Mouse (Mus musculus) neural tube, embryonic 11.5 days (tissue): ENCODE data around the gene Arhgap35. TPM values are rescaled to one million over a fixed set of nuclear protein-coding genes. Genes with fewer than 3 reads are reported as not detected.

Experiments
- ATAC-seq: fragments of 200-750 bp; cut with Nextera tagmentation; 2 replicates; pipeline ENCODE4 v1.8.0; 2017; ENCODE audit warnings: moderate number of reproducible peaks, mild to moderate bottlenecking, moderate TSS enrichment, moderate library complexity; ENCODE audit not compliant: insufficient read depth, low FRiP score, low TSS enrichment
- DNase-seq: peaks from one replicate; pipeline ENCODE4 v3.0.0-alpha.2; 2015; ENCODE audit warnings: low spot score
- H3K27ac ChIP-seq: fragments of 300-500 bp; sonication (generic); 2 replicates; pipeline ENCODE4 v1.5.1; 2014; ENCODE audit warnings: low read depth, mild to moderate bottlenecking, low read length
- H3K27me3 ChIP-seq: fragments of 300-500 bp; sonication (generic); 2 replicates; pipeline ENCODE4 v1.6.1; 2014; ENCODE audit warnings: mild to moderate bottlenecking, low read length, mixed read lengths; ENCODE audit not compliant: control insufficient read depth, insufficient read depth
- H3K36me3 ChIP-seq: fragments of 300-500 bp; sonication (generic); 2 replicates; pipeline ENCODE4 v1.6.1; 2014; ENCODE audit warnings: mild to moderate bottlenecking, low read length, moderate library complexity, mixed read lengths; ENCODE audit not compliant: control insufficient read depth, insufficient read depth
- H3K4me1 ChIP-seq: fragments of 300-500 bp; sonication (generic); 2 replicates; pipeline ENCODE4 v1.6.1; 2014; ENCODE audit warnings: low read length, mixed read lengths; ENCODE audit not compliant: control insufficient read depth, insufficient read depth
- H3K4me2 ChIP-seq: fragments of 300-500 bp; sonication (generic); 2 replicates; pipeline ENCODE4 v1.6.1; 2014; ENCODE audit warnings: low read depth, mild to moderate bottlenecking, moderate library complexity
- H3K4me3 ChIP-seq: fragments of 300-500 bp; sonication (generic); 2 replicates; pipeline ENCODE4 v1.5.1; 2014; ENCODE audit warnings: low read depth, low read length
- H3K9ac ChIP-seq: fragments of 300-500 bp; sonication (generic); 2 replicates; pipeline ENCODE4 v1.6.1; 2014; ENCODE audit warnings: mild to moderate bottlenecking, low read length
- H3K9me3 ChIP-seq: fragments of 300-500 bp; sonication (generic); 2 replicates; pipeline ENCODE4 v1.6.1; 2016; ENCODE audit warnings: low read length; ENCODE audit not compliant: control insufficient read depth
- WGBS: fragments of 180-500 bp; shearing (Covaris S2); extraction: QIAGEN DNeasy Blood & Tissue Kit; methylation state at CpG from one replicate; pipeline ENCODE4 v1.1.7; 2014; 5-methylcytosine and 5-hydroxymethylcytosine counted together
- polyA plus RNA-seq: library from polyadenylated mRNA; unstranded; fragments of >200 nt; fragmentation: Nextera tagmentation; extraction: Ambion mirVana; gene quantifications from 2 replicates; pipeline ENCODE4 v1.2.1, GENCODE M21; 2014

The Arhgap35 gene
- polyA plus RNA-seq, 1 experiment from 2014 or later: 41.7 TPM

DNA sequence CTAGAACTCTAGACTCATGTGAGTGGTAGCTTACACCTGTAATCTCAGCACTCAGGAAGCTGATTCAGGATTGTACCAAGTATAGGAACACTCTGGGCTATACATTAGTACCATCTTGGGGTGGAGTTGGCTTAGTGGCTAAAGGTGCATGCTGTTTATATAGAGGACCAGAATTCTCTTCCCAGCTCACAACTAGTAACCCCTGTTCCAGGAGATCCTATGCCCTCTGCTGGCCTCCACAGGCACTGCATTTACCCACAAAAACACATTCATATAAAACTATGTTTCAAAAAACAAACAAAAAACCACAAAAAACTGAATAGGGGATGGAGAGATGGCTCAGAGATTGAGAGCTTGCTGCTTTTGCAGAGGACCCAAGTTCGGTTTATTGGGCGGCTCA lies 121.4 kb downstream of the Arhgap35 start:
- Histone ChIP-seq H3K4me1 (no peaks in the 10 kb centered on the region), H3K4me2 (no peak overlapping the region), H3K36me3 (peaks cover 18% of the 10 kb centered on the region), H3K27ac (no peak overlapping the region), H3K4me3 (no peak overlapping the region), H3K9ac (no peak overlapping the region), H3K9me3 (no peaks in the 10 kb centered on the region), H3K27me3 (no peaks in the 10 kb centered on the region)
- ATAC-seq (no peak), DNase-seq (no peak)
- WGBS: 28% methylated on average over 2 of the region's 2 CpGs

GRCm38 (mm10) chr7:16492211-16492610 lies 122.6 kb downstream of the Arhgap35 start:
- H3K9me3 ChIP-seq: no peaks in the 10 kb centered on the region
- no peak for DNase-seq
- H3K9ac ChIP-seq: no peak overlapping the region
- ATAC-seq: no peak
- no peaks in the 10 kb centered on the region for H3K27me3 ChIP-seq
- H3K36me3 ChIP-seq: peaks cover 8% of the 10 kb centered on the region
- no peak overlapping the region for H3K4me3 ChIP-seq
- WGBS: 60% methylated on average over 3 of the region's 3 CpGs
- H3K4me1 ChIP-seq: no peaks in the 10 kb centered on the region
- no peak overlapping the region for H3K4me2 ChIP-seq
- H3K27ac ChIP-seq: no peak overlapping the region

DNA sequence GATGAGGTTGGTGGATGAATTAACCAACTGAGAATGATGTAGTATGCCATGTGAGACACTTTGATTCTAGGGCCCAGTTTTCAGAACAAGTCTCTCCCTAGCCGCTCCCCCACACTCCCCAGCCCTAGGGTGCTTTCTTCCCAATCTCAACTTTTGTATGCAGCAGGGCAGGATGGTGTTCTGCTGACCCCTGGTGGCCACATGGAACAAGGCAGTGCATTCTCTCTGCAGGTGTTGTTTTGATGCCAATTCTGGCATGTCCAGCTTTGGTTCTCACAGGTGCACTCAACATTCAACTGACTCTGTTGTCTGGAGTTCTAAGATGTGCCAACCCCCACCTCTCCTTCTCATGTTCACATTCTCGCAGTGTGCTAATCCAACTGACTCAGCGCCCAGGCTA lies 123.0 kb downstream of the Arhgap35 start:
- WGBS: 27% methylated on average over 3 of the region's 3 CpGs
- H3K9ac ChIP-seq: no peak overlapping the region

GRCm38 (mm10) chr7:16489948-16490347 lies 124.8 kb downstream of the Arhgap35 start:
- no peaks in the 10 kb centered on the region for H3K9me3 ChIP-seq
- ATAC-seq (no peak), DNase-seq (no peak)
- no peak overlapping the region for H3K9ac ChIP-seq
- H3K4me1 ChIP-seq: no peaks in the 10 kb centered on the region
- no peak overlapping the region for H3K27ac ChIP-seq
- H3K27me3 ChIP-seq: no peaks in the 10 kb centered on the region
- no peak overlapping the region for H3K4me2 ChIP-seq
- H3K36me3 ChIP-seq: no peaks in the 10 kb centered on the region
- no peak overlapping the region for H3K4me3 ChIP-seq
- 91% methylated on average over 9 of the region's 9 CpGs for WGBS

More for the DNA sequence above, 123.0 kb downstream of the Arhgap35 start:
- DNase-seq (peak; percentile 68), ATAC-seq (no peak)
- Histone ChIP-seq H3K4me3 (no peak overlapping the region), H3K36me3 (peaks cover 5% of the 10 kb centered on the region; the same call in 1 of the 2 replicates), H3K9me3 (no peaks in the 10 kb centered on the region), H3K27ac (no peak overlapping the region), H3K4me1 (no peaks in the 10 kb centered on the region), H3K4me2 (no peak overlapping the region), H3K27me3 (no peaks in the 10 kb centered on the region)

DNA sequence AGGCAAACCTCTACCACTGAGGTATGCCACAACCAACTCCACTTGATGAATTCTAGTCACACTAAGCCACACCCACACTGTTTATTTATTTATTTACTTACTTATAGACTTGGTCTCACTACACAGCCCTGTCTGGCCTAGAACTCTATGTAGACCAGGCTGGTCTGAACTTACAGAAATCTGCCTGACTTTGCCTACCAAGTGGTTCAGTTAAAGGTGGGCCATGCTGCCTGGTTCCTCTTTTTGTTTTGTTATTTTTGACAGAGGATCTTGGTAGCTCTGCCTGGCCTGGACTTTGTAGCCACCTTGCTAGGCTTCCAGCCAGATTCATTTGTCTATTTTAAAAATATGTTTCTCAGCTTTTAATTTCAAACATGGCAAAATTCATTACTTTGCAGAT lies 126.0 kb downstream of the Arhgap35 start:
- H3K36me3 ChIP-seq: no peaks in the 10 kb centered on the region
- H3K4me2 ChIP-seq: no peak overlapping the region
- H3K9me3 ChIP-seq: no peaks in the 10 kb centered on the region
- H3K4me1 ChIP-seq: no peaks in the 10 kb centered on the region
- no peak overlapping the region for H3K27ac ChIP-seq
- H3K27me3 ChIP-seq: no peaks in the 10 kb centered on the region
- DNase-seq (no peak), ATAC-seq (no peak)
- H3K4me3 ChIP-seq: no peak overlapping the region
- no peak overlapping the region for H3K9ac ChIP-seq

GRCm38 (mm10) chr7:16477628-16478027 lies 137.2 kb downstream of the Arhgap35 start, which contains the start of gene Npas1:
Npas1 (minus strand) TSS chr7:16477728.
- Histone ChIP-seq H3K9me3 (no peaks in the 10 kb centered on the region), H3K4me3 (peak within 1 kb of the TSS; percentile 28), H3K36me3 (no peaks in the 10 kb centered on the region), H3K27ac (no peak within 1 kb of the TSS), H3K9ac (no peak within 1 kb of the TSS), H3K4me2 (peak within 1 kb of the TSS; percentile 49), H3K27me3 (peaks cover 48% of the 10 kb centered on the region), H3K4me1 (peaks cover 5% of the 10 kb centered on the region; the same call in 1 of the 2 replicates)
- no peak for DNase-seq
- WGBS: 83% methylated on average over 8 of the region's 8 CpGs
- no peak for ATAC-seq

DNA sequence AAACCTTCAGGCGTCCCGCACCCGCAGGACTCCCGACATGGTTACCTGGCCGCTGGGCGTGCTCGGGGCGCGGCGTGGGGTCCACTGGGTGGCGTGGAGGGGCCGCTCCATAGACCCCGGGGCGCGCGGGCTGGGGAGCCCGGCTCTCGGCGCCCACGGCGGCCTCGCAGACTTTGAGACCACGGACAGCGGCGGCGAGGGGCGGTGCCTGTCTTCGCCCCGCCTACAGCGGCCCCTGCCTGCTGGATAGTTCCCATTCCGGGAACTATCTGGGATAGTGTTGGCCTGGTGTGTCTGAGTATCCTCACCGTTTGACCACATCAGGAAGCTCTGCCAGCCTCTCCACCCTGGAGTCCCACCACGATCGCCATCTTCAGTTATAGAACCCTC lies 138.2 kb downstream of the Arhgap35 start:
- Histone ChIP-seq H3K4me3 (peak overlapping the region; percentile 28), H3K27me3 (peaks cover 57% of the 10 kb centered on the region), H3K36me3 (no peaks in the 10 kb centered on the region), H3K4me2 (peak overlapping the region; percentile 49), H3K4me1 (peaks cover 5% of the 10 kb centered on the region; the same call in 1 of the 2 replicates), H3K9ac (no peak overlapping the region), H3K9me3 (no peaks in the 10 kb centered on the region), H3K27ac (no peak overlapping the region)
- 1% methylated on average over 34 of the region's 34 CpGs for WGBS
- DNase-seq: peak; percentile 54
- no peak for ATAC-seq

- no peak for ATAC-seq
- H3K27ac ChIP-seq: no peak overlapping the region
Measured at GRCm38 (mm10) chr7:16475764-16476599, 138.8 kb downstream of the Arhgap35 start.

DNA sequence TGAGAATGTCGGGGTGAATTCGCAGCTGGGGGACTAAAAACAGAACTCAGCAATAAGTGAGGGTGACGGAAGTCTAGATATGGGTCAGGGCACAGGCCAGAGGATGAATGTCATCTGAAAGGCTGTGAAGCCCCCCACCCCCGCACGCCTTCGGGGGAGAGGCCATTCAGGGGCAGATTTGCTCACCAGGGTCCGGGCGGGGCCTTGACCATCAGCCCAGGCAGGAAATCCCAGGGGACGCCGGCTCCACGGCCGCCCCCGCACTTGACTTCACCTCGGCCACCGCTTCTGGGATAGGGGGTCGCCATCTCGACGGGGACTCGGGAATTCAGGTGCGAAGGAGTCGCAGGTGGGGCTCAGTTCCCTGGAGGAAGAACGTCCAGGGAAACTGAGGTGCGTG lies 139.5 kb downstream of the Arhgap35 start:
- no peaks in the 10 kb centered on the region for H3K36me3 ChIP-seq
- no peak overlapping the region for H3K9ac ChIP-seq
- no peak overlapping the region for H3K4me3 ChIP-seq
- H3K27me3 ChIP-seq: peaks cover 63% of the 10 kb centered on the region
- H3K4me1 ChIP-seq: peaks cover 5% of the 10 kb centered on the region; the same call in 1 of the 2 replicates
- DNase-seq (no peak), ATAC-seq (no peak)
- H3K4me2 ChIP-seq: 0 out of 2 replicates have a peak overlapping the region, but pooled peaks have one; percentile 8
- H3K9me3 ChIP-seq: no peaks in the 10 kb centered on the region
- H3K27ac ChIP-seq: no peak overlapping the region
- WGBS: 4% methylated on average over 23 of the region's 23 CpGs

More at GRCm38 (mm10) chr7:16475764-16476599, 138.8 kb downstream of the Arhgap35 start:
- Histone ChIP-seq H3K27me3 (peaks cover 61% of the 10 kb centered on the region), H3K9me3 (no peaks in the 10 kb centered on the region), H3K4me3 (peak overlapping the region; percentile 28), H3K36me3 (no peaks in the 10 kb centered on the region), H3K4me2 (peak overlapping the region; percentile 49), H3K9ac (no peak overlapping the region), H3K4me1 (peaks cover 5% of the 10 kb centered on the region; the same call in 1 of the 2 replicates)
- no peak for DNase-seq
- WGBS: under 1% methylated on average over 54 of the region's 59 CpGs
